Mouse (Mus musculus) lung, postnatal 0 days (tissue): ENCODE measurements around the gene Slc25a21.

Experiments
- CTCF ChIP-seq: IDR thresholded peaks from 2 replicates; pipeline ENCODE4 v1.5.1; 2016; ENCODE audit warnings: antibody characterized with exemption, mild to moderate bottlenecking
- EP300 ChIP-seq: IDR thresholded peaks from 2 replicates; pipeline ENCODE4 v1.6.1; 2016; ENCODE audit warnings: antibody characterized with exemption, mild to moderate bottlenecking, control low read depth

- TF ChIP-seq CTCF (no peak), EP300 (no peak)
Observed at GRCm38 (mm10) chr12:57098371-57098770, 98.9 kb downstream of the Slc25a21 start.
